Mouse (Mus musculus) cerebellum, postnatal 25 days (tissue): ENCODE measurements around the gene Enoph1.

Experiments used
- DNase-seq, 2 experiments: peaks; one replicate each; pipeline ENCODE4 v3.0.0; 2021; ENCODE audit warnings: mixed read lengths in 2 of 2

Gene Enoph1

GRCm38 (mm10) chr5:100039602-100040142 lies at the start of gene Enoph1, which contains the start of gene Hnrnpdl:
Gene Enoph1 (plus strand): TSS chr5:100039985.
Gene Hnrnpdl (minus strand): TSS chr5:100039664.
- peak; percentile 96 to 97 for DNase-seq

- no peak for DNase-seq
Observed at GRCm38 (mm10) chr5:99994166-99994565, 45.6 kb upstream of the Enoph1 start.

- DNase-seq = no peak
Observed at GRCm38 (mm10) chr5:99994680-99995079, 45.1 kb upstream of the Enoph1 start.

- DNase-seq = no peak
Observed at GRCm38 (mm10) chr5:100000048-100000447, 39.7 kb upstream of the Enoph1 start.

GRCm38 (mm10) chr5:100000500-100000899 lies 39.3 kb upstream of the Enoph1 start:
- DNase-seq = no peak

GRCm38 (mm10) chr5:100003895-100004294 lies 35.9 kb upstream of the Enoph1 start:
- DNase-seq = no peak

GRCm38 (mm10) chr5:100005431-100005830 lies 34.4 kb upstream of the Enoph1 start:
- DNase-seq = no peak

- DNase-seq = no peak
Observed at GRCm38 (mm10) chr5:100005896-100006295, 33.9 kb upstream of the Enoph1 start.

GRCm38 (mm10) chr5:100006324-100007039 lies 33.3 kb upstream of the Enoph1 start:
- DNase-seq = no peak

- DNase-seq = no peak
Observed at GRCm38 (mm10) chr5:100007040-100007375, 32.8 kb upstream of the Enoph1 start.

GRCm38 (mm10) chr5:100008485-100008884 lies 31.3 kb upstream of the Enoph1 start:
- no peak for DNase-seq

- DNase-seq = no peak
Observed at GRCm38 (mm10) chr5:100012599-100012998, 27.2 kb upstream of the Enoph1 start.

GRCm38 (mm10) chr5:100020089-100020488 lies 19.7 kb upstream of the Enoph1 start:
- no peak for DNase-seq

- DNase-seq = peak; percentile 63 to 76
Observed at GRCm38 (mm10) chr5:100024403-100024802, 15.4 kb upstream of the Enoph1 start.

- DNase-seq = no peak
Observed at GRCm38 (mm10) chr5:100024868-100025267, 14.9 kb upstream of the Enoph1 start.

GRCm38 (mm10) chr5:100030069-100030468 lies 9.7 kb upstream of the Enoph1 start:
- no peak for DNase-seq

GRCm38 (mm10) chr5:100032107-100032506 lies 7.7 kb upstream of the Enoph1 start:
- DNase-seq = no peak

- DNase-seq = no peak
Observed at GRCm38 (mm10) chr5:100032646-100033045, 7.1 kb upstream of the Enoph1 start.

GRCm38 (mm10) chr5:100035950-100036349 lies 3.8 kb upstream of the Enoph1 start:
- peak in 1 of 2 experiments; percentile 51 for DNase-seq

- DNase-seq = no peak
Observed at GRCm38 (mm10) chr5:100036681-100037080, 3.1 kb upstream of the Enoph1 start.

GRCm38 (mm10) chr5:100037965-100038713 lies 1.6 kb upstream of the Enoph1 start:
- DNase-seq = peak; percentile 91 to 96

- DNase-seq = peak; percentile 99
Observed at GRCm38 (mm10) chr5:100038714-100039601, 827 bp upstream of the Enoph1 start.

- peak in 1 of 2 experiments; percentile 49 for DNase-seq
Observed at GRCm38 (mm10) chr5:100040281-100040784, 548 bp downstream of the Enoph1 start.
